Mouse (Mus musculus) Patski (cell line): ENCODE data around the gene Dnajb2. TPM values are rescaled to one million over a fixed set of nuclear protein-coding genes. Genes with fewer than 3 reads are reported as not detected.
A peak's percentile ranks its signal among the peaks of the same experiment; 100 is the strongest.
"Not testable (repeated sequence)": the region's sequence is repeated elsewhere in the genome, so short reads cannot be mapped to it uniquely, and the experiment has no call there.

Experiments used
- ATAC-seq: fragments of 100-300 bp; one replicate; pipeline ENCODE4 v1.8.0; 2021
- CTCF ChIA-PET: fragments of 350-600 bp; sonication (Branson Sonifier 250); formaldehyde crosslinking; loops from one replicate; lab custom pipeline; 2022; ENCODE audit warnings: inconsistent platforms; lab: Charles Lee
- POLR2A ChIA-PET: fragments of 350-600 bp; sonication (Branson Sonifier 250); formaldehyde crosslinking; loops from one replicate; lab custom pipeline; 2022; ENCODE audit warnings: antibody characterized with exemption, inconsistent platforms; lab: Charles Lee
- DNase-seq: peaks from one replicate; pipeline ENCODE4 v3.0.0-alpha.2; 2011; ENCODE audit warnings: low read depth, low spot score
- H3K27me3 ChIP-seq: fragments of 371-371 bp; one replicate; pipeline ENCODE4 v1.5.1; 2021
- CTCF ChIP-seq: fragments of 100-300 bp; IDR thresholded peaks from one replicate; pipeline ENCODE4 v1.5.1; 2021
- in situ Hi-C: fragments of 300-500 bp; cut with MboI; formaldehyde crosslinking; loops from 3 replicates; pipeline ENCODE4 v1.11.1; 2018; ENCODE audit warnings: low pct_unique_long_range_greater_than_20kb, mixed read lengths
- polyA plus RNA-seq: library from polyadenylated mRNA; unstranded; gene quantifications from one replicate; pipeline ENCODE4 v1.2.3, GENCODE M21; 2021

The Dnajb2 gene
- polyA plus RNA-seq, 1 experiment from 2014 or later = 54.1 TPM

DNA sequence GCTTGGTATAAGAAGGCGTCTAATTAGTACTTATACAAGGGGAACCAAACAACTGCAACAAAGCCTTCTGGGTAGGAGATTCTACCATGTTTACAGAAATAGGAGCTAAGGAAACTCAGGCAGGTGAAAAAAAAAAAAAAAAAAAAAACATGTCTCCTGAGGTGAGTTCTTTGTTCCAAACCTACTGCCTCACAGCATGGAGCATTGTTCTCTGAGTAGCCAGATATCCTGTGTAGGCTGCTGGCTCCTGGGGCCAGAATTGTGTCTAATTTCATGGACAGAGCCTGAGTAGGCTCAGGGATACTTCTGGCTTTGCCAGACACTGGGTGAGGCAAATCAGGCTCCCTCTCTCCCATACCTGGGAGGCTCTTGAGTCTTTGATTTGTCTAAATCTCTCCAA lies 8.6 kb upstream of the Dnajb2 start:
- POLR2A ChIA-PET = no interaction called here
- DNase-seq (no peak), ATAC-seq (no peak)
- in situ Hi-C loops = no loop called here
- CTCF ChIA-PET = interaction anchor here (2.1 kb wide), 1 partner anchor 24 kb away, joined by 7 read pairs; no protein-coding TSS in a partner anchor
- no peak for TF ChIP-seq CTCF
- no peaks in the 10 kb centered on the region for H3K27me3 ChIP-seq

DNA sequence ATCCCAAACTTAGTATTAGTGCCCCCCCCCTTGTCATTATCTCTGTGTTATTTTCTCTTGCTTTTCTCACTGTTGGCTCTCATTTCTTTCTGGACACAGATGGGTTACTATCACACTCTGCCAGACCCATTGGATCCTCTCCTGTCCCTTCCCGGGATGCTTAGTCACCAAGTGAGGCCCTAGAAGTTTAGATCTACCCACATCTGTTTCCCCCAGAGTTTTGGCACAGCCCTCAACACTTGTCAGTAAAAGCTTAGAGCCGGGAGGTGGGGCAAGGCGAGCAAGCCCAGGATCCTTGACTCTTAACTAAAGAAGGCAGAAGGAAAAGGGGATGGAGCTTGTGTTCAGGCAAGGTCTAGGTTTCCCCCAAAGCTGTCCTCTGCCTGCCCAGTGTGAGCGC lies 7.0 kb upstream of the Dnajb2 start:
- no peak for TF ChIP-seq CTCF
- DNase-seq (no peak), ATAC-seq (no peak)
- ChIA-PET POLR2A (no interaction called here), CTCF (interaction anchor here (2.1 kb wide), 1 partner anchor 22 kb away, joined by 7 read pairs; no protein-coding TSS in a partner anchor)
- in situ Hi-C loops = no loop called here
- H3K27me3 ChIP-seq = no peaks in the 10 kb centered on the region

DNA sequence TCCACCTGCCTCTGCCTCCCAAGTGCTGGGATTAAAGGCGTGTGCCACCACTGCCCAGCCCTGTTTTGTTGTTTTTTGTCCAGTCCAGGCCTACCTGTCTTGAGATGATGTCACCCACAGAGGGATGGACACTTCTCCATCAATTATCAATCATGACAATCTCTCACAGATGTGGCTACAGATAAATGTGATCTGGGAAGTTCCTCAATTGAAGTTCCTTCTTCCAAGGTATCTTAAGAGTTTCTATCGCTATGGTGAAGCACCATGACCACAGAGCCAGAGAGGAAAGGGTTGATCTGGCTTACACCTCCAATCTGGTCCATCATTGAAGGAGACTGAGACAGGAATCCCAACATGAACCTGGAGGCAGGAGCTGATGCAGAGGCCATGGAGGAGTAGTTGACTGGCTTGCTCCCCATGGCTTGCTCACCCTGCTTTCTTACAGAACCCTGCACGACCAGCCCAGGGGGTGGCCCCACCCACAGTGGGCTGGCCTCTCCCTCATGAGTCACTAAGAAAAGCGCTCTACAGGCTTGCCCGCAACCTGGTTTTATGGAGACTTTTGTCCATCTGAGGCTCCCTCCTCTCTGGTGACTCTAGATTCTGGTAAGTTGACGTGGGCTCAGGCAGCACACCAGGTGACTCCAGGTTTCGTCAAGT lies 5.7 kb upstream of the Dnajb2 start:
- DNase-seq = no peak
- H3K27me3 ChIP-seq = no peaks in the 10 kb centered on the region
- in situ Hi-C loops = no loop called here

DNA sequence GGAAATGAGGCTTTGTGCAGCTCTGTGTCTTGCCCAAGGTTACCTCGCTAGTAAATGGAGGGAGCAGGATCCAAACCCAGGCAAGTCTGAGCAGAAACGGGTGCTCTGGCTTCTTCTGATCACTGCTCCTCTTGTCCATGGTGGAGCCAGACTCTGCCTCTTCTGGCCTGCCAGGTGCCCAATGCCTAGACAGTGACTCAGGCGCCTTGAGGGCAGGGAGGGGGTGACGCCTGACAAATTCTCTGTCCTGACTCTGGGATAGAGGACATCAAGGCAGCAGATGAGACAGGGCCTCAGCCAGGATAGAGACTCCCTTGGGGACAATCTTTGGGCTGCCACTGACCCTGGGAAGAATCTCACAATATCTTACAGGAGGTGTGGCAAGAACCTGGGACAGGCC lies 5.0 kb upstream of the Dnajb2 start:
- no peaks in the 10 kb centered on the region for H3K27me3 ChIP-seq
- POLR2A ChIA-PET = interaction anchor here (0.8 to 1.4 kb wide), 2 partner anchors 11 to 12 kb away, joined by 3 to 6 read pairs; no protein-coding TSS in a partner anchor
- no peak for ATAC-seq
- CTCF ChIA-PET = no interaction called here
- in situ Hi-C loops = no loop called here
- no peak for DNase-seq
- TF ChIP-seq CTCF = no peak

More for the DNA sequence above, 5.7 kb upstream of the Dnajb2 start:
- no peak for TF ChIP-seq CTCF
- ChIA-PET POLR2A (interaction anchor here (0.8 kb wide), 1 partner anchor 10 kb away, joined by 3 read pairs; no protein-coding TSS in a partner anchor), CTCF (no interaction called here)
- no peak for ATAC-seq

DNA sequence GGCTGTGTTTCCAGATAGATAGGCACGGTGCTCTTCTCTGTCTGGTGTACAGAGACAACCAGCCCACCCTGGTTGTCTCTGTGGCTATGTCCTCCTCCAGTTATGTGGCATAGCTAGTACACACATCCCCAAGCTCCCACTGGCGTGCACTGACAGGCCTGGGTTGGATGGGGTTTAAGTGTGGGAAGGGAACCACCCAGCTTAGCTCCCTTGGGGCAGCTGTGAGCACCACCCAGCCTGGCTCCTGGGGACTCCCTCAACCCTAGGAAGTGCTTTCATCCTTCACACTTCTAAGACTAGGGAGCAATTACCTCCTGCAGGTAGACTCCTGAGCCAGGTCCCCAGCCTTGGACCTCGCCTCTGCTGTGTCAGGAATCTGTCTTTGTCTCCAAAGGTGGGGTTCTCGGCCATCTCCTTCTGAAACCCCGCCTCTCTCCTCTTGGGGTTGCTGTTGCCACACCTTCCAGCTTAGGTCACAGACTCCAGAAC lies 4.5 kb upstream of the Dnajb2 start, which contains the start of gene A630095N17Rik:
Gene A630095N17Rik (minus strand): TSS at position 439 of the 489 bp plus-strand sequence.
- no peaks in the 10 kb centered on the region for H3K27me3 ChIP-seq
- CTCF ChIA-PET = no interaction called here
- in situ Hi-C loops = no loop called here
- no peak for TF ChIP-seq CTCF
- DNase-seq = no peak
- ATAC-seq = no peak
- POLR2A ChIA-PET = interaction anchor here (1.4 kb wide), 1 partner anchor 13 kb away, joined by 6 read pairs; no protein-coding TSS in a partner anchor

DNA sequence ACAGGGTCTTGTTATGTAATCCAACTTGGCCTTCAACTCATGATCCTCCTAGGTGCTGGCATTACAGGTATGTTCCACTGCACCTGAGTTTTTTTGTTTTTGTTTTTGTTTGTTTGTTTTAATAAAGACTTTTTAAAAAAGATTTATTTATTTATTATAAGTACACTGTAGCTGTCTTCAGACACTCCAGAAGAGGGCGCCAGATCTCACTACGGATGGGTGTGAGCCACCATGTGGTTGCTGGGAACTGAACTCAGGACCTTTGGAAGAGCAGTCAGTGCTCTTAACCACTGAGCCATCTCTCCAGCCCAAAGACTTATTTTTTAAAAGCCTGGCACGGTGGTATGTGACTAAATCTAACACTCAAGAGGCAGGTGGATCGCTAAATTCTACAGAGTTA lies 3.7 kb upstream of the Dnajb2 start:
- ChIA-PET POLR2A (interaction anchor here (1.4 kb wide), 1 partner anchor 14 kb away, joined by 6 read pairs; no protein-coding TSS in a partner anchor), CTCF (interaction anchor here (0.9 kb wide), 1 partner anchor 11 kb away, joined by 3 read pairs; no protein-coding TSS in a partner anchor)
- in situ Hi-C loops, DNase-seq, ATAC-seq, H3K27me3 ChIP-seq: not testable (repeated sequence)

DNA sequence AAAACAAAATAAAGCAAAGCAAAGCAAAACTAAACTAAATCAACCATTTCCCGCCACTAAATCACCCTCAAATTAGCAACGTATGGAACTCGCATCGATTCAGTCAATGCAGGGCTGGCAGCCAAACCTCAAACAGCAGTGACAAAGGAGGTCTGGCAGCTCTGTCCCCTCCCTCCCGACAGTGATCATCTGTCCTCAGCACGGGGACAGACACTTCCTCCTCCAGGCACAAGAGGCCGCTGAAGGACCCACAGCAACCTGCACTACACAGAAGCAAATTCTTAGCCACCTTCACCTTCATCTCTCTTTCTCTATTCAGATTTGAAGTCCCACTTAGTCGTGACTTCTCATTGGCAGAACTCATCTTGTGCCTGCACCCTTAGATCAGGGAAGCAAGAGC lies 1.6 kb upstream of the Dnajb2 start:
- ChIA-PET CTCF (interaction anchor here (0.6 to 2.3 kb wide), 5 partner anchors 9 to 18 kb away, joined by 3 to 9 read pairs (median 4); partner anchors contain the start of gene Tuba4a), POLR2A (interaction anchor here (1.5 to 2.9 kb wide), 2 partner anchors 9 to 20 kb away, joined by 3 to 8 read pairs; no protein-coding TSS in a partner anchor)
- H3K27me3 ChIP-seq = no peaks in the 10 kb centered on the region
- TF ChIP-seq CTCF = no peak
- in situ Hi-C loops = no loop called here
- ATAC-seq (peak; percentile 36), DNase-seq (no peak)

DNA sequence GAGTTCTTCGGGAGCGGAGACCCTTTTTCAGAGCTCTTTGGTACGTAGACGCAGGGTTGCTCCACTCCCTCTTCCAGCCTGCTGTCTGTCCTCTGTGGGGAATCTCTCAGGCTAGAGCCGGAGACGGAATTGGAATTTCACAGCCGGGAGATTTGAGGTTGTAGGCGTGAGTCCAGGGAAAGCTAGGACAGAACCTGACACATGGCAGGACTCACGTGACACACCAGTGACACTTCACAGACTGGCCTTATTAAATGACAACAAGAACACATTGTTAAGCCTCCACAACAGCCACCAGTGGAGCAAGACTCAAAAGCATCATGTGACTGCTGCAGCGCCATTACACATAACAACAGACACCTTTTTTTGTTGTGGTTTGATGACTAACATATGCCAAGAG lies 3.4 kb downstream of the Dnajb2 start:
- in situ Hi-C loops = no loop called here
- ChIA-PET POLR2A (no interaction called here), CTCF (no interaction called here)
- no peak for TF ChIP-seq CTCF
- ATAC-seq (no peak), DNase-seq (no peak)
- H3K27me3 ChIP-seq = no peaks in the 10 kb centered on the region

DNA sequence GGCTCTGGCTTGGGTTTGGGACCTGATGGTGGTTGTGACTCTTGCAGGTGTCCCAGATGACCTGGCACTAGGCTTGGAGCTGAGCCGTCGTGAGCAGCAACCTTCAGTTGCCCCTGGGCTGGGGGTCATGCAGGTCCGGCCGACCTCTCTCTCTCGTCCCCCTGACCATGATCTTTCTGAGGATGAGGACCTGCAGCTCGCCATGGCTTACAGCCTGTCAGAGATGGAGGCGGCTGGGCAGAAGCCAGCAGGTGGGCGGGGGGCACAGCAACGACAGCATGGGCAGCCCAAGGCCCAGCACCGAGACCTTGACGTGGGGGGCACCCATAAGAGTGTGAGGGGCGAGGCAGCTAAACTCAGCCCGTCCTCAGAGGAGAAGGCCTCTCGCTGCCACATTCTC lies 7.2 kb downstream of the Dnajb2 start:
- TF ChIP-seq CTCF = no peak
- in situ Hi-C loops = no loop called here
- CTCF ChIA-PET = interaction anchor here (1.0 to 1.6 kb wide), 3 partner anchors 8 to 10 kb away, joined by 3 to 9 read pairs (median 3); no protein-coding TSS in a partner anchor
- DNase-seq (no peak), ATAC-seq (no peak)
- POLR2A ChIA-PET = no interaction called here
- no peaks in the 10 kb centered on the region for H3K27me3 ChIP-seq

DNA sequence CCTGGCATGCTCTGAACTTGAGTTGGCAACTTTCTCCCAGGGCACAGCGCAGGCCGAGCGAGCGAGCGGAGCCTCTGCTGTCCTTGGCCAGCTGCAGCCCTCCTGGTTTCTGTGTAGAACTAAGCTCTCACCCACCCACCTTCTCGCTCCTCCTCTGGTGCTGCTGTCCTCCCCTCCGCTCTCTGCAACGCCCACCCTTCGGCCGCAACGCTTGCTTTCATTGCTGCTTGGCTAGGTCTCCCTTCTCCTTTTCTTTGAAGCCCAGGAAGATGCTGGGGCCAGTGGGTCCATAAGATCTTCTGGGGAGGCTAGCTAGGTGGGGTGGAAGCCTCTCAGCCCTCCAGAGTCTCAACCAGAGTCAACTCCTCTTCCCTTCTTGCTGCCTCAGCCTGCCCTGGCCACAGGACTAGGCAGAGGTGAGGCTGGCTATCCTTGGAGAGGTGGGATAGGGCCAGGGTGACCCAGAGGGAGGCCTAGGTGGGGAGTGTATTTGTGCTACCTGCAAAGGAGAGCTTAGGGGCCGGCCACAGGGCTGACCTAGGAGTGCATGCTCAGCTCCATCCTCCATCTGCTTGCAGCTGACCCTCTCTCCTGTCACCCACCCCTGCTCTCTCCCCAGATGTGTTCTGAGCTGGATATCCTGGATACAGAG lies 8.1 kb downstream of the Dnajb2 start:
- DNase-seq (no peak), ATAC-seq (no peak)
- CTCF ChIA-PET = interaction anchor here (1.0 to 1.4 kb wide), 2 partner anchors 10 kb away, joined by 3 read pairs; no protein-coding TSS in a partner anchor
- in situ Hi-C loops = no loop called here
- POLR2A ChIA-PET = no interaction called here
- TF ChIP-seq CTCF = no peak
- no peaks in the 10 kb centered on the region for H3K27me3 ChIP-seq
